Mouse (Mus musculus) brown adipose tissue, adult 24 weeks (tissue): ENCODE results near the gene Nrxn2. TPM values are rescaled to one million over a fixed set of nuclear protein-coding genes. Genes with fewer than 3 reads are reported as not detected.
A peak's percentile ranks its signal among the peaks of the same experiment; 100 is the strongest.

Source experiments
- H3K27ac ChIP-seq: fragments of 200-500 bp; replicated peaks from 2 replicates; pipeline ENCODE4 v1.5.1; 2012; ENCODE audit warnings: low read depth, mild to moderate bottlenecking, low read length
- H3K4me1 ChIP-seq: fragments of 200-500 bp; 2 replicates; pipeline ENCODE4 v1.6.1; 2012; ENCODE audit warnings: low read length, mixed read lengths; ENCODE audit not compliant: control insufficient read depth, insufficient read depth, insufficient read length
- H3K4me3 ChIP-seq: fragments of 200-500 bp; 2 replicates; pipeline ENCODE4 v1.5.1; 2012; ENCODE audit warnings: low read depth, mild to moderate bottlenecking, low read length, moderate library complexity; ENCODE audit not compliant: insufficient read depth
- polyA plus RNA-seq: library from polyadenylated mRNA; stranded (reverse); fragments of >200 nt; gene quantifications from 2 replicates; pipeline ENCODE4 v1.2.4, GENCODE M21; 2012; ENCODE audit not compliant: missing spikeins, insufficient read depth, insufficient read length

Nrxn2 gene
- polyA plus RNA-seq, 1 experiment, result 1.1 TPM

- peak overlapping the region; percentile 46 for H3K4me3 ChIP-seq
- H3K27ac ChIP-seq, result 0 out of 2 replicates have a peak overlapping the region, but pooled peaks have one; percentile 7
- H3K4me1 ChIP-seq, result peaks cover 6% of the 10 kb centered on the region
Measured at GRCm38 (mm10) chr19:6384954-6385353, 33.6 kb upstream of the Nrxn2 start.

- Histone ChIP-seq H3K27ac (no peak overlapping the region), H3K4me1 (peaks cover 6% of the 10 kb centered on the region), H3K4me3 (peak overlapping the region; percentile 46)
Measured at GRCm38 (mm10) chr19:6385419-6385818, 33.1 kb upstream of the Nrxn2 start.

- no peak overlapping the region for H3K27ac ChIP-seq
- peak overlapping the region; percentile 46; the same call in 1 of the 2 replicates for H3K4me3 ChIP-seq
- H3K4me1 ChIP-seq, result peaks cover 6% of the 10 kb centered on the region
Measured at GRCm38 (mm10) chr19:6385821-6386220, 32.7 kb upstream of the Nrxn2 start.

- H3K4me3 ChIP-seq, result no peak overlapping the region
- no peak overlapping the region for H3K27ac ChIP-seq
- peaks cover 6% of the 10 kb centered on the region for H3K4me1 ChIP-seq
Measured at GRCm38 (mm10) chr19:6386234-6386633, 32.3 kb upstream of the Nrxn2 start.

DNA sequence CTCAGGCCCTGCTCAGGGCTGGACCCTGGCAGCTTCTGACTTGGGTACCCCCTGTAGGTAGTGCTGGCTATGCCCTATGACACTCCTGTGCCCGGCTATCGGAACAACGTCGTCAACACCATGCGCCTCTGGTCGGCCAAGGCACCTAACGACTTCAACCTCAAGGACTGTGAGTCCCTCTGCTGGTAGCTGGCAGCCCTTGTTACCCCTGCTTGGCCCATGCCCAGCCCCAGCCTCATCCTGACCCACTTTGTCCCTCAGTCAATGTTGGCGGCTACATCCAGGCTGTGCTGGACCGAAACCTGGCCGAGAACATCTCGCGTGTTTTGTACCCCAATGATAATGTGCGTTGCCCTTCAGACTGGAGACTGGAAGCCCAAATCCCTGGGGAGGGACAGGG is 30.5 kb upstream of the Nrxn2 start:
- Histone ChIP-seq H3K4me3 (no peak overlapping the region), H3K27ac (no peak overlapping the region), H3K4me1 (peaks cover 6% of the 10 kb centered on the region)

GRCm38 (mm10) chr19:6389803-6390202 is 28.7 kb upstream of the Nrxn2 start:
- Histone ChIP-seq H3K27ac (no peak overlapping the region), H3K4me1 (no peaks in the 10 kb centered on the region; the same call in 1 of the 2 replicates), H3K4me3 (no peak overlapping the region)

DNA sequence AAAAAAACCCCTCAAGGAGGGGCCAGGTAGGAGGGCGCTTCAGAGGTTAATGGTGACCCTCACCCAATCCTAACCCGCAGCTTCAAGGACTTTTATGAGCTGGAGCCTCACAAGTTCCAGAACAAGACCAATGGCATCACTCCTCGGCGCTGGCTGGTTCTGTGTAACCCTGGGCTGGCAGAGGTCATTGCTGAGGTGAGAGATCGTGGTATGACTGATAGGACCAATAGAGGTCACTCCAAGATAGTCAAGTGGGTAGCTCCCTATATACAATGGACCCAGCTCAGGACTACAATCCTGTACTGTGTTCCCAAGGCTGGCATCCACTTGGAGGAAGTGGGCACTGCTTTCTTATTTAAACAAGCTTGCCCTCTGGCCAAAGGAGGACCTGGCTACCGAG is 28.3 kb upstream of the Nrxn2 start:
- Histone ChIP-seq H3K27ac (no peak overlapping the region), H3K4me1 (no peaks in the 10 kb centered on the region; the same call in 1 of the 2 replicates), H3K4me3 (no peak overlapping the region)

GRCm38 (mm10) chr19:6392743-6393393 is 25.7 kb upstream of the Nrxn2 start:
- no peak overlapping the region for H3K4me3 ChIP-seq
- H3K4me1 ChIP-seq, result no peaks in the 10 kb centered on the region; the same call in 1 of the 2 replicates
- H3K27ac ChIP-seq, result no peak overlapping the region

- H3K4me1 ChIP-seq, result peaks cover 2% of the 10 kb centered on the region; the same call in 1 of the 2 replicates
- H3K4me3 ChIP-seq, result no peak overlapping the region
- no peak overlapping the region for H3K27ac ChIP-seq
Measured at GRCm38 (mm10) chr19:6393637-6394036, 24.9 kb upstream of the Nrxn2 start.

GRCm38 (mm10) chr19:6396237-6396636 is 22.3 kb upstream of the Nrxn2 start:
- Histone ChIP-seq H3K4me3 (no peak overlapping the region), H3K27ac (no peak overlapping the region)

DNA sequence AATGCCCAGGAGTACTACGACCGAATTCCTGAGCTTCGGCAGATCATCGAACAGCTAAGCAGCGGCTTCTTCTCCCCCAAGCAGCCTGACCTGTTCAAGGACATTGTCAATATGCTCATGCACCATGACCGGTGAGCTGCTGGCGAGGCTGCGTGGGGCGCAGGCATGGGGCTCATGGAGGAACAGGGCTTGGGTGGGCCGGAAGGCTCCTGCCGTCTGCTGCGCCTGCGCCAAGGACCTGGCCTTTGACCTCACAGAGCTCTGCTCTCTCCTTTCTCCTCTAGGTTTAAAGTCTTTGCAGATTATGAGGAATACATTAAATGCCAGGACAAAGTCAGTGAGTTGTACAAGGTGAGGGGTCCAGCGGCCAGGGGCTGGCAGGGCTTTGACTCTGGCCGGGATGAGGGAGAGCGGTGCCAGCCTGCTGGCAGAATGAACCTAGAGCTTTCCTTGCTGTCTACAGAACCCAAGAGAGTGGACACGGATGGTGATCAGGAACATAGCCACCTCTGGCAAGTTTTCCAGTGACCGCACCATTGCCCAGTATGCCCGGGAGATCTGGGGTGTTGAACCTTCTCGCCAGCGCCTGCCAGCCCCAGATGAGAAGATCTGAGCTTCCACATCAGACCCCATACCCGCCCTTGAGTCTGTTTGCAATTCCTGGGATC is 20.8 kb upstream of the Nrxn2 start:
- peak overlapping the region; percentile 82 for H3K27ac ChIP-seq
- H3K4me3 ChIP-seq, result no peak overlapping the region
- H3K4me1 ChIP-seq, result peaks cover 2% of the 10 kb centered on the region; the same call in 1 of the 2 replicates

More at GRCm38 (mm10) chr19:6396237-6396636, 22.3 kb upstream of the Nrxn2 start:
- H3K4me1 ChIP-seq, result 0 out of 2 replicates have a peak, but pooled peaks cover 2% of the 10 kb centered on the region

- Histone ChIP-seq H3K27ac (peak overlapping the region; percentile 94), H3K4me3 (peak overlapping the region; percentile 78), H3K4me1 (peaks cover 2% of the 10 kb centered on the region; the same call in 1 of the 2 replicates)
Measured at GRCm38 (mm10) chr19:6398447-6399284, 19.9 kb upstream of the Nrxn2 start.

DNA sequence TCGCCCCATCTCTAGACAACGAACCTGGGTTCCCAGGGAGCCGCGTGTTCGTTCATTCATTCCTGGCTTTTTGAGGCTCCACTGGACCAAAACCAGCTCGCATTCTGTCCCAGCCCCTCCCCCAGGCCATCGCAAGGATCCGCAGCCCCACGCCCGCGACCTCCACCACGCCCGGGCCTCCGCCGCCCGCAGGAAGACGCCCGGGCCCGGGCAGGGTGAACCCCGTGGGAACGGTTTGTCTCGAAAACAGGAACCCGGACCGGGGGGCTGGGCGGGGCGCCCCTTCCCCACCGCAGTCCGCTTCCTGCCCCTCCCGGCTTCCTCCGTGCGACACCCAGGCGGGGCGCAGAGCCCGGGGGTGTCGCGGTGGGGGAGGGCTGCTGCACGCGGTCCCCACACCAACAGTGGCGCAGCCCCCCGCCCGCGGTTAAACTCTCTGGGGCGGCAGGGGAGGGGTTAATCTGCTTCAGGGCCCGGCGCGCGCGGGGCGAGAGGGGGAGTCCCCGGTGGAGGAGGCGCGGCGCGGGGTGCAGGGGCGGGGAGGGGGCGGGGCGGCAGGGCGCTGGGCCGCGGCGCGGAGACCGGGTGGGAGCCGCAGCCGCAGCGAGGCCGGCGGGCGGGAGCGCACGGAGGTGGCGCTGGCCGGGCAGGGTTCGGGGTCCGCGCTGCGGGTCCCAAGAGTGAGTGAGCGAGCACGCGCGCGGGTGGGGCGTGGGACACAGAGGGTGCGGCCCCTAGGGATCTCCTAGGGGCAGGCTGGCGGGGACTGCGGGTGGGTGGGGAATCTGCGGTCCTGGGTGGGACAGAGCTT is 19.0 kb upstream of the Nrxn2 start, which contains the start of gene Rasgrp2:
TSS of gene Rasgrp2 (plus strand) at position 56 of the 811 bp plus-strand sequence.
- Histone ChIP-seq H3K4me3 (peak within 1 kb of the TSS; percentile 78), H3K27ac (peak within 1 kb of the TSS; percentile 94), H3K4me1 (peaks cover 2% of the 10 kb centered on the region; the same call in 1 of the 2 replicates)
